Mouse (Mus musculus): ENCODE data around the gene Zfp459.

- TF ChIP-seq POLR2A (IDR thresholded peaks at IDR 0.05; ENCODE audit: extremely low read depth, insufficient read depth, low read length) (no peak), CTCF (IDR thresholded peaks at IDR 0.05; ENCODE audit: extremely low read depth, insufficient read depth, low read length) (no peak)
These were observed 536 bp downstream of the Zfp459 start for GRCm38 (mm10) chr13:67420558-67421206.
